Mouse (Mus musculus) layer of hippocampus, adult 6 months (tissue): ENCODE data around the gene Pdf. TPM values are rescaled to one million over a fixed set of nuclear protein-coding genes. Genes with fewer than 3 reads are reported as not detected.

Experiments
- long read RNA-seq, 2 experiments: library from polyadenylated mRNA; unstranded; transcript quantifications; one replicate each; pipeline ENCODE4 v2.0.0; 2019 to 2020
- microRNA-seq: library from miRNA; unstranded; fragments of <30 nt; microRNA quantifications from one replicate; pipeline ENCODE4 v1.2.0, GENCODE M21; 2020
- polyA plus RNA-seq: library from polyadenylated mRNA; unstranded; fragments of <200 nt; fragmentation: Nextera tagmentation; gene quantifications from 2 replicates; pipeline ENCODE4 v1.2.3, GENCODE M21; 2021

Pdf gene
- 51.7 and 54.3 TPM in 2 replicates for polyA plus RNA-seq
- long read RNA-seq, experiment 1, transcript Pdf-201 (2 exons, 1,306 nt), result major isoform, 87 of 88 reads
- long read RNA-seq, experiment 1, partial matches to known transcripts, result 0 of 88 reads
- long read RNA-seq, experiment 1, other reads (novel, unspliced or antisense), result 1 of 88 reads
- long read RNA-seq, experiment 2, transcript Pdf-201 (2 exons, 1,306 nt), result major isoform, 157 of 164 reads
- long read RNA-seq, experiment 2, partial matches to known transcripts, result 0 of 164 reads
- long read RNA-seq, experiment 2, other reads (novel, unspliced or antisense), result 7 of 164 reads

GRCm38 (mm10) chr8:107048061-107048941 lies at the start of gene Pdf:
Pdf (minus strand) TSS chr8:107048614.

GRCm38 (mm10) chr8:107096366-107097036 lies 48.1 kb upstream of the Pdf start, which contains the start of gene Terf2:
Terf2 (minus strand) TSS chr8:107096547.

GRCm38 (mm10) chr8:107065511-107066496 lies 17.4 kb upstream of the Pdf start, which contains the start of gene Tmed6:
Tmed6 (minus strand) TSS chr8:107065644.

GRCm38 (mm10) chr8:107056076-107056972 lies 7.9 kb upstream of the Pdf start, which contains the start of the genes Cog8 and Nip7:
Cog8 (minus strand) TSS chr8:107056689.
Nip7 (plus strand) TSS chr8:107056877.

GRCm38 (mm10) chr8:107030650-107031576 lies 17.5 kb downstream of the Pdf start, which contains the start of gene Vps4a:
Vps4a (plus strand) TSS chr8:107031222.

Small RNA genes lying within 50 kb of the gene (microRNA-seq; reads per million reads assigned to microRNA genes)
- 2.1 reads per million, percentile 3 among the genes with 10 or more reads in this experiment for gene Mir7075

Other genes with a start within 250 kb of the Pdf start
- 0.20 and 0.40 TPM in 2 replicates for gene Has3, start 178.4 kb downstream of the Pdf start, polyA plus RNA-seq
- gene Utp4, start 155.0 kb downstream of the Pdf start, polyA plus RNA-seq, result 24.4 and 26.2 TPM in 2 replicates
- gene Sntb2, start 112.9 kb downstream of the Pdf start, polyA plus RNA-seq, result 3.3 and 3.6 TPM in 2 replicates
- gene Vps4a, start 17.4 kb downstream of the Pdf start, polyA plus RNA-seq, result 109 and 128 TPM in 2 replicates
- gene Cog8, start 8.1 kb upstream of the Pdf start, polyA plus RNA-seq, result 54.3 and 75.4 TPM in 2 replicates
- gene Nip7, start 8.3 kb upstream of the Pdf start, polyA plus RNA-seq, result 26.4 and 31.4 TPM in 2 replicates
- gene Tmed6, start 17.0 kb upstream of the Pdf start, polyA plus RNA-seq, result not detected in 2 replicates
- 4.9 and 5.0 TPM in 2 replicates for gene Terf2, start 47.9 kb upstream of the Pdf start, polyA plus RNA-seq
- gene Cyb5b, start 102.0 kb upstream of the Pdf start, polyA plus RNA-seq, result 48.3 and 62.1 TPM in 2 replicates
- gene Nfat5, start 244.9 kb upstream of the Pdf start, polyA plus RNA-seq, result 4.6 and 5.7 TPM in 2 replicates